Mouse (Mus musculus) megakaryocyte, embryonic 14.5 days (primary cell): Measurements from ENCODE around the gene Ly75. TPM values are rescaled to one million over a fixed set of nuclear protein-coding genes. Genes with fewer than 3 reads are reported as not detected.

Experiments used
- H3K27me3 ChIP-seq: replicated peaks from 2 replicates; pipeline ENCODE3; 2012; ENCODE audit warnings: inconsistent platforms
- H3K36me3 ChIP-seq: replicated peaks from 2 replicates; pipeline ENCODE3; 2012; ENCODE audit warnings: low read length, inconsistent platforms, mixed read lengths
- H3K4me1 ChIP-seq: 2 replicates; pipeline ENCODE4 v1.6.1; 2012; ENCODE audit warnings: inconsistent platforms
- H3K4me3 ChIP-seq: replicated peaks from 2 replicates; pipeline ENCODE3; 2012; ENCODE audit warnings: moderate library complexity, mild to moderate bottlenecking, inconsistent platforms
- H3K9me3 ChIP-seq: 2 replicates; pipeline ENCODE4 v1.6.1; 2012; ENCODE audit warnings: inconsistent platforms
- FLI1 ChIP-seq: IDR thresholded peaks from 2 replicates; pipeline ENCODE4 v1.6.1; 2012; ENCODE audit warnings: low read length, inconsistent platforms, mixed read lengths
- GATA1 ChIP-seq: IDR thresholded peaks from 3 replicates; pipeline ENCODE4 v1.6.1; 2012; ENCODE audit warnings: mixed read lengths, low read length, inconsistent platforms, borderline replicate concordance
- polyA plus RNA-seq: library from polyadenylated mRNA; stranded (reverse); fragments of >175 nt; gene quantifications from 2 replicates; pipeline ENCODE4 v1.2.3, GENCODE M21; 2012; ENCODE audit warnings: low replicate concordance; ENCODE audit not compliant: insufficient read depth

Ly75 gene
- not detected in 2 replicates for polyA plus RNA-seq

DNA sequence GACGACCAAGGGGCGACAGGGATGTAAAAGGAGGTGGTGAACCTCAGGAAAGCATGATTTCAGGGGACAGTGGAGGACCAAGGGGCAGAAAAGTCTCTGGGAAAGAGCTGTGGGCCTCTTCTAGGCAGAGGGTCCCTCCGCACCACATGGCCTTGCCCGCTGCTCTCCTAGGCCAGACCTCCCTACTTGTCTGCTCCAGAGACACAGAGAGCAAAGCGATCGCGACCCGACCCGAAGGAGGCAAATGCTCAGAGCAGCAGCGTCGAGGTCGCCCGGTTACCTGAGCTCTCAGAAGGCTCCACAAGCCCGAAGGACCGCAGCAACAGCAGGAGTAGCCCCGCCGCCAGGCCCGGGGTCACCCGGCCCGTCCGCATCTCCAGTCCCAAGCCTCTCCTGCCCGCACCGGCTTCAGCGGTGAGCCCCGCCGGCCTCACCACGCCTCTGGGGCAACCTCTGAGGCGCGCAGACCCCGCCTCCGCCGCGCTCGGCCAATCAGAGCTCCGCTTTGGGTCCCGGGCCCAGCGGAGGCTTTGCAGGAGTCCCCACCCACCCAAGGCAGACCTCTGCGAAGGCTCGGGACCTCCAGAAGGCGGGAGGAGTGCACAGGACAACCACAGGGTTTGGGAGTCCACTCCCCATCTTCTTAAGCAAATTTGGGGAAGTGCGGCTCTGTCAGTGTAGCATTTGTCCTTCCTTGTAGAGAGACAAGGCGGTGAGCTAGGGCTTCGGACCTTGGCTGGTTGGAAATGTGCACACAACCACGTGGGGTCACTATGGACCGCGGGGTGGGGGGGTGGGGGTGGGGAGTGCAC lies at the start of gene Ly75:
Gene Ly75, minus strand, starts transcription at position 446 of the 812 bp plus-strand sequence.
- no peaks in the 10 kb centered on the region for H3K9me3 ChIP-seq
- no peaks in the 10 kb centered on the region for H3K36me3 ChIP-seq
- peak within 1 kb of the TSS; percentile 90 for H3K4me3 ChIP-seq
- H3K4me1 ChIP-seq, result peaks cover 15% of the 10 kb centered on the region
- TF ChIP-seq FLI1, result no peak
- TF ChIP-seq GATA1, result no peak
- peaks cover 34% of the 10 kb centered on the region for H3K27me3 ChIP-seq

DNA sequence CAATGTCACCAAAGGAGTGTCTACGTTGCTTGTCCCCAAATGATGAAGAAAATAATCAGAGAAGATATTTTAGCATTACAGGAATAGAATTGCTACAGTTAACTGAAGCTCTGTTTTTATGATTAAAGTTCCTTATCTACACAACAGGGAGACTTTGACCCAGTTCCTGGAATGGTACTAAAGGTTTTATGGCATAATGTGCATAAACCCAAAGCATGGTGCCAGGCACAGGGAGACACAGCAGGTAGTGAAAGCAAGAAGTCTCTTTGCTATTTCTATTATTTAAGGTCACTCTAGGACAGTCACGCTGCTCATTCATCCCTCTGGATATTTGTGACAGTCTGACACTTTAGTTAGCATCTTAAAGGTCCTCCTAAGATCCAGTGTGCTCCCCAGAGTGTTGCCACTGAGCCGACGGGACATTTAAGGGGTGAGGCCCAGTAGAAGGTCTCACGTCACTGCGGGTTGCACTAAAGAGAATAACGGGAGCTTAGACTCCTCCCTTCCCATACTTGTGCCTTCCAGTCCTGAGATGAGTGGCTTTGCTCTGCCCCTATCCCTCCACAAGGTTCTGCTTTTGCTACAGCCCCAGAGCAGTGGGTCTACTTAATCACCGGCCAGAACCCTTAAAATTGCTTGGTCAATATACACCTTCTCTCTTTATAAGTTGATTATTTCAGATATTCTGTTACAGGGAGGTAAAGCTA lies 47.4 kb upstream of the Ly75 start:
- H3K36me3 ChIP-seq, result no peaks in the 10 kb centered on the region

DNA sequence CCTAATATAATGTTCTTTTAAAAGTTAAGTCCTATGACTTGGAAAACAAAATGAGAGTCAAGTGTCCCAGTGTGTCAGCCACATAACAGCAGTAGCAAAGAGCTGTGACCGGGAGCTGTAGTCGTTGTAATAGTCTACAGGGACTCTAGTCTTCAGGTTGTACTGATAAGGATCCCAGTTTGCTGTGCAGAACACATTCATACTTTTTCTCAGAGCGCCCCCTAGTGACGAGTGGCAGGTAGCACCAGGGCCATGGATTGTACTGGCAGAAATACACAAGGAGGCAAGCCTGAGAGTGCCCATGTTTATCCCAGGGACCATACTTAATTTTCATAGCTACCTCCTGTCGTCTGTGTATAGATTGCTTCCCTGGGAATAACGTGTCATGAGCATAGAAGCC lies 35.0 kb upstream of the Ly75 start:
- no peaks in the 10 kb centered on the region for H3K36me3 ChIP-seq
- H3K27me3 ChIP-seq, result peaks cover 3% of the 10 kb centered on the region
- H3K4me3 ChIP-seq, result no peak overlapping the region
- H3K4me1 ChIP-seq, result no peaks in the 10 kb centered on the region
- TF ChIP-seq GATA1 (no peak), FLI1 (no peak)
- H3K9me3 ChIP-seq, result no peaks in the 10 kb centered on the region

More for the DNA sequence above, 47.4 kb upstream of the Ly75 start:
- no peak for TF ChIP-seq FLI1
- TF ChIP-seq GATA1, result no peak
- H3K27me3 ChIP-seq, result peaks cover 5% of the 10 kb centered on the region
- H3K4me3 ChIP-seq, result no peak overlapping the region
- no peaks in the 10 kb centered on the region for H3K4me1 ChIP-seq
- H3K9me3 ChIP-seq, result no peaks in the 10 kb centered on the region

DNA sequence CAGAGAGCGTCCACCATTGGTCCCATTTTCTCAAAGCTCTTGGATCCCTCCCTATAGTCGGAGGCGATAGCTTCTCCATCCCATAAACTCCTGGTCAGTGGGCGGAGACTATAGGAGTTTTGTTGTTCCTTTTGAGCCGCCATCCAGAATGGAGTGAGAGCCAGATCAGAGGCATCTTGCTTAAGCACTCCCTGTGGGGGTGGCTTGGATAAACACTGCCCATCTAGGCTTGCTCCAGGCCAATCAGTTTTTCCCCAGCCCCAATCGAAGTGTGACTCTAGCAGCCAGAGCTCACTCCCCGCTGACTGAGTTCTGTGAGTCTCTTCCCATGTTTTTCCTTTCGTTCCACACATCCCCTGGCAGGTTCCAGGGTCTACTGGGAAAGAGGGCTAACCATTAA lies 31.2 kb upstream of the Ly75 start:
- no peaks in the 10 kb centered on the region for H3K9me3 ChIP-seq
- no peaks in the 10 kb centered on the region for H3K4me1 ChIP-seq
- no peak overlapping the region for H3K4me3 ChIP-seq
- TF ChIP-seq GATA1, result no peak
- TF ChIP-seq FLI1, result no peak
- no peaks in the 10 kb centered on the region for H3K27me3 ChIP-seq
- no peaks in the 10 kb centered on the region for H3K36me3 ChIP-seq

DNA sequence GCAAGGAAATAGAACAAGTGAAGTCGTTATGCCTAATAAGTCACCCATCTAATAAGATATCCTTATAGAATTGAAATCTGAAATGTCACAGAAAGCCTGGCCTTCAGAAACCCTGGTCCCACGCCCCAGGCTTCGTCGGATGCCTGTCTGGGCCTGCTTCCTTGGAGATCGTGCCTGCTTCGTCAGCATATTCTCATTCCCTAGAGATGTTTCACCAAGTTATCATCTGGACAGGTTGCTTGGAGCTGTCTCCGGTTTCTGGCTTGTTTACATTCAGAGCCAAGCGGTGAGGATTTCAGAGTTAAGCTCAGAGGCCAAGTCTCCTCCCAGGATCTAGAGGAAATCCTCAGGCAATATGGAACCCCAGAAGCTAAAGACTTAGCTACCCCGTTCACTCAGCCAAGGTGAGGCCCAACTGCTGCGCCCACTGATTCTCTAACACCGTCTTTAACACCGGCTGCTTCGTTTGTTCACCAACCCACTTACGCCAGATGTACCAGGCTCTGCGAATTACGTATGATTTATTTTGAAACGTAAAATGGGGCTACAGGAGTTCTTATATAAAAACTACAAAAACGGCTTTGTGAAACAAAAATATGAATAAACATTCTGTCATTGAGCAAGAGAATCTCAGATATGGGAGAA lies 30.0 kb upstream of the Ly75 start:
- Histone ChIP-seq H3K9me3 (no peaks in the 10 kb centered on the region), H3K27me3 (no peaks in the 10 kb centered on the region)
- TF ChIP-seq FLI1 (no peak), GATA1 (no peak)

DNA sequence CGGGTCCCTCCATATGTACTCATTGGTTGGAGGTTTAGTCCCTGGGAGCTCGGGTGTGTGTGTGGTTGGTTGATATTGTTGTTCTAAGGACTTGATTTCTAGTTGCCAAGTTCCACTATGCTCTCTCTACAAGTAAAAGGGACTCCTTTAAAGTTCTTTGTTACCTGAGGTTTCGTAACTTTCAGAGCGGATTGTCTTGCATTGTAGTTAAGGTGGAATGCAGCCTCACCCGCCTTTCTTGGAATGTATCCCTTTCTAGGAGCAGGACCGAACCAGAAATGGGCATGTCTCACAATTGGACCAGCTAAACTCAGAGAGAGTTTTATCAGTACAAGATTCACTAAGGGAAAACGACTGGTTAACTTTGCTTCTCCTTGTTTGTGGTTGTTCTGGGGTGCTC lies 28.1 kb upstream of the Ly75 start:
- H3K4me1 ChIP-seq, result no peaks in the 10 kb centered on the region

More for the DNA sequence above, 30.0 kb upstream of the Ly75 start:
- no peak overlapping the region for H3K4me3 ChIP-seq
- no peaks in the 10 kb centered on the region for H3K36me3 ChIP-seq
- H3K4me1 ChIP-seq, result no peaks in the 10 kb centered on the region

DNA sequence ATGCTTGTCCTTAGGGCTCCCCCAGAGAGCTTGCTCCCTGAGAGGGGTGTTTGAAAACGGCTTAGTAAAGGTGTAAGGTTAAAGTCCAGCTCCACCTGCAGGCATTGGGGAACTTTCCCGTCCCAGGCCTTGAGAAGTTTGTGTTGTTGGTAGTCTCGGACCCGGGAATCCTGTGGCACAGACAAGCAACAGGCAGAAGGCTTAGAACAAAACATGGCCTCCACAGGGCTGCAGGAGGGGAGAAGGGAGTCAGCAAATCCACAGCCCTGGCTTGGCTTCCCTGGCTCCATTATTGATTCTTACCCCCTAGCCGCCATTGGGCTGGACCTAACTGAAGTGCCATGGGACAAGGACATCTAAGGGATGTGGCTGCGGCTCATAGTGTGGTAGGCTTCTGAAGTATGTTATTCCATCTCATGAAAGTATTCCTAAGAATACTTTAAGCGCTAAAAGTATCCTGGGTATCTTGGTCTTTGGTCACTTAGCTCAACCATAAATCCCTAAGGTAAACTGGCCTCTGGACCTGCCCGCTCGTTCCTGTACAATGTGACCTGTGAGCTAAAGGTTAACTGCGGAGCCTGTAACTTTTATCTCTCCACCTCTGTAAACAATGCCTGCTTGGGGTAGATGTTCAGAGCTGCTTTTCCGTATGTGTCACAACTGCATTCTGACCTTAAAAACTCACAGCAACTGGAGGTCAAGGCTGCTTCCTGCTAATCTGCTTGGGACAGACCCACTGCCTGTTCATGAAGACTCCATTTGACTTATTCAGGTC lies 27.1 kb upstream of the Ly75 start:
- Histone ChIP-seq H3K36me3 (no peaks in the 10 kb centered on the region), H3K4me3 (no peak overlapping the region), H3K27me3 (no peaks in the 10 kb centered on the region), H3K9me3 (no peaks in the 10 kb centered on the region), H3K4me1 (no peaks in the 10 kb centered on the region)
- no peak for TF ChIP-seq FLI1
- TF ChIP-seq GATA1, result no peak

More for the DNA sequence above, 28.1 kb upstream of the Ly75 start:
- Histone ChIP-seq H3K9me3 (no peaks in the 10 kb centered on the region), H3K27me3 (no peaks in the 10 kb centered on the region), H3K4me3 (no peak overlapping the region), H3K36me3 (no peaks in the 10 kb centered on the region)
- no peak for TF ChIP-seq GATA1
- no peak for TF ChIP-seq FLI1

DNA sequence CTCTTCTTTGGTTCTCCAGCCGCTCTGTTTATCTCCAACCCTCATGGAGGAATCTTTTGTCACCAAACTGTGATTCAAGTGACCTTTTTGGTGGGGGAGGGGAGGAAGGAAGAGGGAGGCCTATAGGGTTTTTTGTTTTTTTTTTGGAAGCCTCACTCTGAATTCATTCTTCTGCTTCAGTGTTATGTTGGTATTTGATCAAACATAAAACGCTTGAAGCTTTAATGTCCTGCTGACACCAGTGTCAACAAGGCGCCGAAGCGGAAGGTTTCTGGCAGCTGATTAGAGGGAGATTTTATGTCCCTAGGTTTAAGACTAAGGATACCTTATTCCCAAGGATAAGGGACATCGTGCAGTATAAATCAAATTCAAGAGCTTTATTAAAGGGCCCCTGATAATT lies 26.1 kb upstream of the Ly75 start:
- no peak overlapping the region for H3K4me3 ChIP-seq
- H3K4me1 ChIP-seq, result no peaks in the 10 kb centered on the region
- H3K36me3 ChIP-seq, result no peaks in the 10 kb centered on the region
- no peaks in the 10 kb centered on the region for H3K9me3 ChIP-seq
- TF ChIP-seq GATA1 (no peak), FLI1 (no peak)
- H3K27me3 ChIP-seq, result no peaks in the 10 kb centered on the region

DNA sequence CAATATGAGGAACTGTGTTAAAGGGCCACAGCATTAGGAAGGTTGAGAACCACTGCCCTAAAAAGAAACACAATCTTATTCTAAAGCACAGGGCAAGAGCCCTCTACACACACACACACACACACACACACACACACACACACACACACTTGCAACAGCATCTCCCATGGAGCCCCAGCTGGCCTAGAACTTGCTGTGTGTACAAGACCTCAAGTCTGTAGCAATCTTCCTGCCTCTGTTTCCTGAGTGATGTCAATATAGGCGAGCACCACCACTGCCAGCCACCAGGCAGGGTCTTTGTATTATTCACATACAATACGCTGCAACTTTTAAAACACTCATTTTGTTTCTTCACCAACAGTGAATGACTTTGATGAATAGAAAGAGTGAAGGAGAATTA lies 24.3 kb upstream of the Ly75 start:
- TF ChIP-seq GATA1, result no peak
- TF ChIP-seq FLI1, result no peak
- no peaks in the 10 kb centered on the region for H3K4me1 ChIP-seq
- no peaks in the 10 kb centered on the region for H3K36me3 ChIP-seq
- no peaks in the 10 kb centered on the region for H3K27me3 ChIP-seq
- no peak overlapping the region for H3K4me3 ChIP-seq
- no peaks in the 10 kb centered on the region for H3K9me3 ChIP-seq

DNA sequence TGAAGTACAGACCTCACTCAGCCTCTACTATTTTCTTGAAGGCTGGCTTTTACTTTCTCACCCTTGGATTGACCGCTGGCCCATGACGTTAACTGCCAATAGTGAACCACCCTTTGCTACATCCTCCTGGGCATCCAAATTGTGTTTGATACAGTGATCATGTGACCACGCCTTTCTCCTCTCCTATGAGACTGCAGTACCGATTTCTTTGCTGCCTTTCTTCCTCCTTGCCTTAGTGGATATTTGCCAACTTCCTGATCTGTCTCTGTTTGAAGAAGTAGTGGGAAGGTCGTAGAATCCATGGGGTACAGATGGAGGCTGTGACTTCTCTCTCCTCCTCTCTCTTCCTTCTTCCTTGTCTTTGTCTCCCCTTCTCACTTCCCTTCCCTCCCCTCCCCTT lies 22.3 kb upstream of the Ly75 start:
- no peak for TF ChIP-seq GATA1
- no peak for TF ChIP-seq FLI1
- H3K4me3 ChIP-seq, result no peak overlapping the region
- H3K9me3 ChIP-seq, result no peaks in the 10 kb centered on the region
- peaks cover 3% of the 10 kb centered on the region for H3K27me3 ChIP-seq
- H3K4me1 ChIP-seq, result no peaks in the 10 kb centered on the region
- H3K36me3 ChIP-seq, result no peaks in the 10 kb centered on the region
